Mouse (Mus musculus): ENCODE data around the gene Gm4981.
"Not testable (repeated sequence)": the region's sequence is repeated elsewhere in the genome, so short reads cannot be mapped to it uniquely, and the experiment has no call there.

Gene Gm4981

GRCm38 (mm10) chr10:58236613-58237012 is at the start of gene Gm4981:
Gm4981 (minus strand) TSS chr10:58236701.
- DNase-seq, result no peak

- no peak for DNase-seq
Observed at GRCm38 (mm10) chr10:58282238-58282637, 45.7 kb upstream of the Gm4981 start.

- no peak for DNase-seq
Observed at GRCm38 (mm10) chr10:58258466-58258865, 22.0 kb upstream of the Gm4981 start.

GRCm38 (mm10) chr10:58255954-58256353 is 19.5 kb upstream of the Gm4981 start:
- no peak for DNase-seq

- DNase-seq, result peak; percentile 96
Observed at GRCm38 (mm10) chr10:58255213-58255892, 18.9 kb upstream of the Gm4981 start, which contains the start of gene Gcc2. Gcc2 (plus strand) TSS chr10:58255497.

GRCm38 (mm10) chr10:58254635-58255175 is 18.2 kb upstream of the Gm4981 start:
- no peak for DNase-seq

- no peak for DNase-seq
Observed at GRCm38 (mm10) chr10:58249535-58249934, 13.0 kb upstream of the Gm4981 start.

- peak; percentile 46 for DNase-seq
Observed at GRCm38 (mm10) chr10:58238984-58239740, 2.7 kb upstream of the Gm4981 start.

- DNase-seq, result not testable (repeated sequence)
Observed at GRCm38 (mm10) chr10:58234985-58235384, 1.5 kb downstream of the Gm4981 start.

- DNase-seq, result not testable (repeated sequence)
Observed at GRCm38 (mm10) chr10:58233740-58234121, 2.8 kb downstream of the Gm4981 start.

GRCm38 (mm10) chr10:58233054-58233739 is 3.3 kb downstream of the Gm4981 start:
- DNase-seq, result not testable (repeated sequence)

GRCm38 (mm10) chr10:58232641-58232969 is 3.9 kb downstream of the Gm4981 start, which contains the start of gene Duxf3:
Duxf3 (minus strand) TSS chr10:58232675.
- DNase-seq, result not testable (repeated sequence)

- peak; percentile 76 for DNase-seq
Observed at GRCm38 (mm10) chr10:58231779-58232640, 4.5 kb downstream of the Gm4981 start.

GRCm38 (mm10) chr10:58231088-58231487 is 5.4 kb downstream of the Gm4981 start:
- DNase-seq, result peak; percentile 43

GRCm38 (mm10) chr10:58230021-58230420 is 6.5 kb downstream of the Gm4981 start:
- not testable (repeated sequence) for DNase-seq

GRCm38 (mm10) chr10:58227798-58228197 is 8.7 kb downstream of the Gm4981 start:
- not testable (repeated sequence) for DNase-seq

GRCm38 (mm10) chr10:58226357-58226756 is 10.1 kb downstream of the Gm4981 start:
- DNase-seq, result not testable (repeated sequence)

- DNase-seq, result peak; percentile 50
Observed at GRCm38 (mm10) chr10:58224827-58225785, 11.4 kb downstream of the Gm4981 start, which contains the start of gene AW822073. AW822073 (minus strand) TSS chr10:58224930.

GRCm38 (mm10) chr10:58223972-58224805 is 12.3 kb downstream of the Gm4981 start:
- peak; percentile 72 for DNase-seq

GRCm38 (mm10) chr10:58223161-58223560 is 13.3 kb downstream of the Gm4981 start:
- DNase-seq, result not testable (repeated sequence)

All from kidney, postnatal 10 days (tissue).